Mouse (Mus musculus) small intestine, adult 2 months (tissue): ENCODE results near the gene Fyn. TPM values are rescaled to one million over a fixed set of nuclear protein-coding genes. Genes with fewer than 3 reads are reported as not detected.

Experiments
- H3K27ac ChIP-seq: fragments of 200-500 bp; 2 replicates; pipeline ENCODE4 v1.5.1; 2012; ENCODE audit warnings: low read depth, low read length, control low read depth, inconsistent platforms; ENCODE audit not compliant: insufficient read depth
- H3K27me3 ChIP-seq: fragments of 200-500 bp; 2 replicates; pipeline ENCODE4 v1.6.1; 2012; ENCODE audit warnings: mild to moderate bottlenecking, moderate library complexity, low read length, inconsistent platforms; ENCODE audit not compliant: control insufficient read depth, insufficient read depth
- H3K36me3 ChIP-seq: fragments of 200-500 bp; 2 replicates; pipeline ENCODE4 v1.6.1; 2012; ENCODE audit warnings: mild to moderate bottlenecking, low read length, control low read depth, inconsistent platforms; ENCODE audit not compliant: control insufficient read depth, insufficient read depth
- H3K4me1 ChIP-seq: fragments of 200-500 bp; 2 replicates; pipeline ENCODE4 v1.6.1; 2012; ENCODE audit warnings: low read length, inconsistent platforms, mixed read lengths; ENCODE audit not compliant: control insufficient read depth, insufficient read depth, insufficient read length
- H3K4me3 ChIP-seq: fragments of 200-500 bp; 2 replicates; pipeline ENCODE4 v1.5.1; 2012; ENCODE audit warnings: low read depth, mild to moderate bottlenecking, control low read depth, inconsistent platforms, low read length, moderate library complexity
- CTCF ChIP-seq: fragments of 200-500 bp; IDR thresholded peaks from 2 replicates; pipeline ENCODE4 v1.5.1; 2012; ENCODE audit warnings: low read depth, mild to moderate bottlenecking, control low read depth, inconsistent platforms, low read length, moderate library complexity, mixed read lengths; ENCODE audit not compliant: insufficient replicate concordance, insufficient read length; ENCODE audit errors: extremely low read depth
- POLR2A ChIP-seq: fragments of 200-500 bp; IDR thresholded peaks from 2 replicates; pipeline ENCODE4 v1.6.1; 2012; ENCODE audit warnings: low read depth, mild to moderate bottlenecking, control low read depth, inconsistent platforms, low read length, moderate library complexity
- WGBS: fragments of 180-500 bp; shearing (Covaris S2); methylation state at CpG from one replicate; pipeline ENCODE4 v1.1.7; 2018; 5-methylcytosine and 5-hydroxymethylcytosine counted together
- polyA plus RNA-seq: library from polyadenylated mRNA; depleted of rRNA; stranded (reverse); fragments of >200 nt; gene quantifications from 2 replicates; pipeline ENCODE4 v1.2.3, GENCODE M21; 2012

Gene Fyn
- polyA plus RNA-seq, 1 experiment: 7.3 TPM

DNA sequence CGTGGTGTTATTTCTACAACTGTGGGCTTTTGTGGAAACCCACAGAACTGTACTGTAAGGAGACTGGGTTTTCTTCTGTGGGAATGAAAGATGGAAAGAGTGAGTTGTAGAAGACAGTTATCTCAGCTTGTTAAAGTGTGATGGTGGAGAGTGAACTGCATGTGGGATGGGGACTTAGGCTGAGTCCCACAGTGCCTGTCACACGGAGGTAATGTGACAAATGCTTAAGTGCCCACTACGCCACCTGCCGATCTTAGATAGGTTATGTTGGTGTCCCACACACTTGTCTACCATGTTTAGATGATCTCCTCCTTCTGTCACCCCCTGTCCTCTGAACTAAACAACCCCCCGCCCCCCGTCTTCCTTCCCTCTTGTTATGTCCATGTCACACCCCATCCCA, 88.1 kb downstream of the Fyn start:
- no peaks in the 10 kb centered on the region for H3K36me3 ChIP-seq
- H3K27me3 ChIP-seq: no peaks in the 10 kb centered on the region
- no peak overlapping the region for H3K4me3 ChIP-seq
- H3K4me1 ChIP-seq: no peaks in the 10 kb centered on the region; the same call in 1 of the 2 replicates
- WGBS: 91% methylated on average over 6 of the region's 6 CpGs
- H3K27ac ChIP-seq: no peak overlapping the region
- TF ChIP-seq POLR2A (no peak), CTCF (no peak)

DNA sequence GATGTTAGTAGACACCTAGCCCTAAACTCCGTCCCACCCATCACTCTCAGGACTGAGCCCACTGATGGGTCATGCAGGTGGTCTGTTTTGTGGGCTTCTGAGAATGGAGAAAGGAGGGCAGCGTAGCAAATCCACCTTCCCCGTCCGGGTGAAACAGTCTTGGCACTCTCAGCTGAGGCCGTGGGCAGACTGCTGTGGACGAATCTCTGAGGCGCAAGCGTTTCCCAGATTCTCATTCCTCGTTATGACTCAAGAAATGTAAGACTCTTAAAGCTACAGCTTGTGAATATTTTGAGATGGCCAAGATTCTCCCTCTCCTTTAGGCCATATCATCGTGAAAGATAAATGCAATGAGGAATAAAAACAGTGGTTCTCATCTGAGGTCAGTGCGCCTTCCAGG, 88.6 kb downstream of the Fyn start:
- no peak for TF ChIP-seq POLR2A
- TF ChIP-seq CTCF: no peak
- Histone ChIP-seq H3K36me3 (no peaks in the 10 kb centered on the region), H3K4me1 (peaks cover 2% of the 10 kb centered on the region; the same call in 1 of the 2 replicates), H3K27ac (no peak overlapping the region), H3K27me3 (no peaks in the 10 kb centered on the region), H3K4me3 (no peak overlapping the region)
- WGBS: 89% methylated on average over 11 of the region's 11 CpGs

DNA sequence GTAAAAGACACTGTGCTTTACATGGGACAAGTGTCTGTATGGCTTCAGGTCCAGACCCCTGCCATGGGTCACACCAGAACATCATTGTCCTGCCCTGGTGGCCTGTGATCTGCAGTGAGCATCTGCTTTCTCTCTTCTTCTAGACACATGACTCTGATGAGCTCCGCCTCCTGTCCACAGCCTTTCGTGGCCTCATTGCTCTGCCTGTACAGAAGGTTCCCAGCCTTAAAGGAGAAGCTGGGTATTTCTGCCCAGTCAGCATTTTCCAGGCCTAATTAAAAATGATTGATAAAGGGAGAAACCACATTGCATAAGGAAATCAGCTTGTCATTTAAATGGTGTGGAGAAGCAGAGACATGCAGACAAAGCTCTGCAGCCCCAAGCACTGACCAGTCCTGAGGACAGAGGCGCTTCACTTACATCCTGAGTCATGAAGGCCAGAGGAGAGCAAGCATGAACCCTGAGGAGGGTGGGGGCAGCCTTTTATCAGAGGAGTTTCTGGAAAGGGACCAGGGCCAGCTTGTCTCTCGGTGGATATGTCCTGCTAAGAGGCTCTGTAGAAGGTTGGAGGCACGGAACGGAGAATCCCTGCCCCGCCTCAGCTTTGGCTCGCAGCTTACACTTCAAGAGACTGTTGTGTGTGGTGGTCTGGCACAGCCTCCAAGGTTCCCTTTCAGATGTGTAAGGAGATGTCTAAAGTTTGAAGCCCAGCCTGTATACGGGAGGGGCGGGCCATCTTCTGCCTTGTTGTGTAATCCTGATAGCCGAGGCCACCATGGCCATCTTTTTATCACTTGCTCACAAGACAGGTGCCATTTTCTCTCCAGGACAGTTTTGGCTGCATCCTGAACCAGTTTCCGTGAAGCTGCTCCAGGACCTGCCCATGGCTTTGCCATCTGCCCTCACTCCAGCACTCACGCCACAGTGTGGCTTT, 90.4 kb downstream of the Fyn start:
- Histone ChIP-seq H3K4me3 (no peak overlapping the region), H3K27me3 (no peaks in the 10 kb centered on the region), H3K4me1 (peaks cover 6% of the 10 kb centered on the region), H3K27ac (no peak overlapping the region), H3K36me3 (no peaks in the 10 kb centered on the region)
- TF ChIP-seq POLR2A (no peak), CTCF (no peak)
- WGBS: 69% methylated on average over 13 of the region's 13 CpGs

DNA sequence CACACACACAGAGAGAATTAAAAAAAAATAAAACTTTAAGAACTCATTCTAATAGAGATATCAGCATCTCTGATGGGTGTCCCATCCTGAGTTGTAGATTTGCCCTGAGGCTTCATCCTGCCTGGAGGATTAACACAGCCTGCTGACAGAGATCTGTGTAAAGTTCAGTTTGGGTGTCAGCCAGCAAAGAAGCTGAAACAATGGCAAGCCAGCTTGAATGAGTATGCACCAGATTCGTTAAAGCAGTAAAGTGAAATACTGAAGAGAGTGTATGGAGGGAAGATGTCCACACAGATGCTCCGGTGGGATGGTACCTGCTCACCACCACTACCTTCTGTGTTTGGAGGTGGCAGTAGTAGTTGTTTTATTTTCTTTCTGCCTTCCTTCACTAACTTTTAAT, 92.0 kb downstream of the Fyn start:
- peaks cover 6% of the 10 kb centered on the region for H3K4me1 ChIP-seq
- WGBS: 75% methylated on average over 2 of the region's 2 CpGs
- no peaks in the 10 kb centered on the region for H3K36me3 ChIP-seq
- TF ChIP-seq CTCF: no peak
- no peak for TF ChIP-seq POLR2A
- no peak overlapping the region for H3K4me3 ChIP-seq
- no peak overlapping the region for H3K27ac ChIP-seq
- H3K27me3 ChIP-seq: no peaks in the 10 kb centered on the region

DNA sequence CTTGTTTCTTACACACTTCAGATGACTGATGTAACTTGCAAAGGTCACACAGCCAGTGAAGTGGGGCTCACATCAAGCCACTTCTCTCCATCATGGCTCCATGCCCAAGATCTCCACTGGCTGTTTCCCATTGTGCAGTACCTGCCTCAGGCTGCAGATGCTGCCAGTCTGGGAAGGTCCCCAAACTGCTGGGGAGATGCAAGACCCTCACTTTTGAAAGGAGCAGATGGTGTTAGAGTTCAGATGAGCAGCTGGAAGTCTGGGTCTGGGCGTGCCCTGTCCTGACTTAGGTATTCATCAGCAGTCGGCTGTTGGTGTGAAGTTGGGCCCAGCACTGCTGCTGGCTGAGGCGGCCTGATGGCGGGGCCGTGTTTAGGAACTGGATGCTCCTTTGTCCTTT, 93.3 kb downstream of the Fyn start:
- no peaks in the 10 kb centered on the region for H3K36me3 ChIP-seq
- no peaks in the 10 kb centered on the region for H3K27me3 ChIP-seq
- H3K27ac ChIP-seq: no peak overlapping the region
- peaks cover 6% of the 10 kb centered on the region for H3K4me1 ChIP-seq
- TF ChIP-seq POLR2A: no peak
- TF ChIP-seq CTCF: no peak
- WGBS: 77% methylated on average over 5 of the region's 5 CpGs
- H3K4me3 ChIP-seq: no peak overlapping the region

DNA sequence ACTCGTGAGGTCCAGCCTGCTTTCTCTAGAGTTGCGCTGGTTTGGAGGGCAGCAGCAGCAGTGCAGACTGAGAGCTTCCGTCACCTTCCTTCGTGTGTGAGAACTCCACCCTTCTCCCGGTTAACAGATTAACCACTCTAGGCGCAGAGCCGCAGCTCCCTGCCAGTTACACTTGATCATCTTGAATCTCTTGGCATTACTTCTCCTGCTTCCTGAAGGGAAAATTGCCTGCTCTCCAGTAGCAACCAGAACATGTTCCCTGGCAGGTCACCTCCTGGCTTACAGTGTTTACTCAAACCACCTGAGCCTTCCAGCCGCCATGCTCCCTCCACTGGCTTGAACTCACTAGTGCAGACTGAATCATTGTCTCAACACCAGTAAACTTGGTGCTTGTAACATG, 94.1 kb downstream of the Fyn start:
- Histone ChIP-seq H3K27ac (no peak overlapping the region), H3K36me3 (no peaks in the 10 kb centered on the region), H3K27me3 (no peaks in the 10 kb centered on the region), H3K4me3 (no peak overlapping the region), H3K4me1 (peaks cover 6% of the 10 kb centered on the region)
- WGBS: 28% methylated on average over 8 of the region's 8 CpGs
- TF ChIP-seq POLR2A: no peak
- TF ChIP-seq CTCF: no peak

DNA sequence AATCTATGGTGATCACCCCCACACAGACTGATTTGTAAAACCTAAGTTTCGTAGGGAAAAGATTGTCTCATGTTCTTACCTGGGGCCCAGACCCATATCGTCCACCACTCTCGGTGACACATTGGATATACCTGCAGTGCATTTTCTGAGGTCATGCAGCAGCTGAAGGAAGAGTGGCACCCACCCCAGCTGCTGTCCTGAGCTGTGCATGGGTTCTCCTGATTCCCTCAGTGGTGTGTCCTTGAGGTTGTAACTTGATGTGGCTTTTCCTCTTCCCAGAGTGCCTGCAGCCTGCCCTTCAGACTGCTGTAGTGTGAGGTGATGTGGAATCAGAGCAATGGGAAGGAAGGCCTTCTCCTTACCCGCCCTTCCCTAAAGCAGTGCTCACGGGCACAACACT, 95.7 kb downstream of the Fyn start:
- TF ChIP-seq CTCF: no peak
- no peak for TF ChIP-seq POLR2A
- Histone ChIP-seq H3K27ac (no peak overlapping the region), H3K27me3 (no peaks in the 10 kb centered on the region), H3K4me3 (no peak overlapping the region), H3K4me1 (peaks cover 7% of the 10 kb centered on the region), H3K36me3 (no peaks in the 10 kb centered on the region)
- WGBS: 92% methylated on average over 5 of the region's 5 CpGs
